Mouse (Mus musculus): ENCODE data around the gene Fezf2.

DNA sequence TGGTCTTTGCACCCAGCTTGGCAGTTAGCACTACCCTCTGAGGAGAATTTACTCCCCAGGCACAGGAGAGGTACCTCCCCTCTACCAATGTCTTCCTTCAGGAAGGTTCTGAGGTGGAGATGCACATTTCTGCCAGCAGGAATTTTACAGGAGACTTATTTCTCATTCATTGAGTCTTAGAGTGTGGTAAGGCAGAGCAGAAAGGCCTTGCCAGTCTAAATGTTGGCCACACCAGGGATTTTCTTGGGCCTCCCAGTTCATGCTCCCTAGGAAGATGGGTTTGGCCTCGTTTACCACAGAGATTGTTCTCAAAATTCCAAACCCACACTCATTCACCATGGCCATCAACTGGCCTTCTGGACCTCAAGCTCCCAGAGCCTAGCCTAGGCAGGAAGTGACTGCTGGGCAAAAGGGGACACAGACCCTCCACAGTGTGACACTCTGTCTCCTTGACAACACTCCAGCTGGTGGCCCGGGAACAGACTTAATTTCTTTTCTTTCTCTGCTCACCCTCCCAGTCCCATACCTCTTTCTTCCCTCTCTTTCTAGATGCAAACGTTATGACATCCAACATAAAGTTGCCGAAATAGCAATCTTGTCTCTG is 40.3 kb upstream of the Fezf2 start:
- TF ChIP-seq CTCF (IDR thresholded peaks at IDR 0.05): no peak
- no peak for TF ChIP-seq EP300 (IDR thresholded peaks at IDR 0.05)

All from lung, postnatal 0 days (tissue).